Mouse (Mus musculus): ENCODE measurements around the gene Lyzl4.

- TF ChIP-seq CTCF (conservative IDR thresholded peaks at IDR 0.05; ENCODE audit: low read length) (no peak), NANOG (IDR thresholded peaks at IDR 0.05; ENCODE audit: borderline replicate concordance, low read length) (no peak), POU5F1 (IDR thresholded peaks at IDR 0.05; ENCODE audit: borderline replicate concordance, low read length) (no peak)
Measured at GRCm38 (mm10) chr9:121682037-121682680, 40.3 kb upstream of the Lyzl4 start.
